Mouse (Mus musculus) MEL-GATA-1-ER (cell line): ENCODE measurements around the gene Sema5b.

Source experiments
- DNase-seq: peaks from one replicate; pipeline ENCODE4 v3.0.0-alpha.2; 2012; ENCODE audit warnings: low read depth; ENCODE audit errors: extremely low read depth

Gene Sema5b

GRCm38 (mm10) chr16:35630470-35631183, 89.7 kb downstream of the Sema5b start:
- no peak for DNase-seq

DNA sequence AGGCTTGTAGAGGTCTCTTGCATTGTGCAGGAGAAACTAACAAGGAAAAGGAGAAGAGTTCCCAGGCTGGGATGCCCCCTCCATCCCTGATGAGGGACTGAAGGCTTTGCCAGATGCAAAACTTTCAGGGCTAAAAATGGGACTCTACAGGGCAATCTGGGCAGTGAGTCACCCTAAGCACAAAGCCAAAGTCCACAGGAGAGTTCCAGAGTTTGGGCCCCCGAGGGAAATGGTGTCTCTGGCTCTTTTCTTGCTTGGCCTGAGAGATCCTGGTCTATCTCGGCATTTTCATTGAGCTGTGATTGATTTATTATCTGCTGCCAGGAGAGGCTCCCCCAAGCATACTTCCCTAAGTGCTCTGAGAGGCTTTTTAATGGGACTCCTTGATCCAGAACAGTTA, 92.1 kb downstream of the Sema5b start:
- no peak for DNase-seq

- DNase-seq = no peak
These were observed 94.0 kb downstream of the Sema5b start for GRCm38 (mm10) chr16:35634971-35635370.

DNA sequence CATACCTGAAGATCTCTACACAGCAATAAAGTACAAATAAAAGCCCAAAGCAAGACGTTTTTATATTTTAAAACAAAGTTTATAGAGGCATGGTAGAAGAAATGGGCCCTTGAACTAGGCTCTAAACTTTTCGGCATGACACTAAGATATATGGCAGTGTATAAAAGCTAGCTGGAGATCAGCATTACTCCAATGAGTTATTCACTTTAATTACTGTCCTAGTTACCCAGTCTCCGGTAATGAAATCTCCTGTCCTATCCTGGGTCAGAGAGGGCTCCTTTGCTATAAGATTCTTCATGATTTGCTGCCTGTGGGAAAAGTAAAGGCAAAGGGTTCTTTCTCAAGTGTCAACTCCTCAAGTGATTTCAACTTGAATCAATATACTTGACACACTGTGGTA, 98.6 kb downstream of the Sema5b start:
- no peak for DNase-seq

DNA sequence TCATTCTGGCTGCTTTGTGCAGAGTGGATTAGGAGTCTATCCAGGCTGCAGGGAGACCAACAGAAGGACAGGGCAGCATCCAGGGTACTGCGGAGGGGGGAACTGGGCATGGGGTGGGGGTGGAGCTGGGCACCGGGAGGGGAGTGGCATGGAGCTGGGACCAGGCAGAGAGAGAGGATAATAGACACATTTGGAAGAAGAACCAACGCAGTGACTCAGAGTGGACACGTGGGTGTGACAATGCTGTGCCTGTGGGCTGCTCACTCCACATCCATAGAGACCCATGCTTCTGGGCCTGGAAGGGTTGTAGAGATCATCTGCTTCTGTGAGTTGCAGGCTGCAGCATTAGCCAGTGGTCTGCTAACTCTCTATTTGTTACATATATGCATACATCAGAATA, 107.9 kb downstream of the Sema5b start:
- DNase-seq = no peak

GRCm38 (mm10) chr16:35652206-35652605, 111.3 kb downstream of the Sema5b start:
- no peak for DNase-seq

DNA sequence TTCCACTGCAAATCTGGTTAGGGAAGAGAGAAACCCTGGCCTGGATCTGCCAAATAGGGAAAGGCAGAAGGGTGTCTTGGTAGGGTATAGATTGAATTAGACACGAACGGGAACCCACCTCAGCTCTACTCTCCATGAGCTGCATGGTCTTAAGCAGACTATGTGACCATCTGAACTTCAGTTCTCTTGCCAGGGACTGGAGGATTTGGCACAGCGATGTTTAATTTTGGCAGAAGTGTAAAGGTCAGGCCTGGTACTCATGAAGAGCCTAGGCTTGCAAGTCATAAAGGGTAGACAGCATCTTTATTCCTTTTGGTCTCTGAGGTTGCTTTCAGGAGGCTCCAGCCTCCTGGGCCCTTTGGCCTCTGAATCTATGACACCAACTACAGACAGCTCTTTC, 111.8 kb downstream of the Sema5b start:
- no peak for DNase-seq

DNA sequence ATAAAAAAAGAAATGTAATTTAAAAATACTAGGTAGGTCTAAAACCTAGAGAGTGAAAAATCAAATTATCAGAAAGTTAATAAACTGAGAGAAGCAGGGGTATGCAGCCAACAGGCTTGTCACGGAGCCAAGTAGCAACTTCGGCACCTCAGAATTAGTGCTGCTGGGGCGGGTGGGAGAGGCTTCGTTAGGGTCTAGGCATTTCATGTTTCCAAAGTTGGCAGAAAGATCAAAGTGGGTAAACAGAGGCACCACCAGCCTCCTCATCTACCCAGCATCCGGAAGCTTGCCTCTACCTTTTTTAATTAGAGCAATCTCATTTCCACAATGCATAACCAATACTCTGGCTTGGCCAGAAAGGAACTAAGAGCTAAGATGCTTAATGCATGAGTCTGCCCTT, 113.0 kb downstream of the Sema5b start:
- DNase-seq = no peak

DNA sequence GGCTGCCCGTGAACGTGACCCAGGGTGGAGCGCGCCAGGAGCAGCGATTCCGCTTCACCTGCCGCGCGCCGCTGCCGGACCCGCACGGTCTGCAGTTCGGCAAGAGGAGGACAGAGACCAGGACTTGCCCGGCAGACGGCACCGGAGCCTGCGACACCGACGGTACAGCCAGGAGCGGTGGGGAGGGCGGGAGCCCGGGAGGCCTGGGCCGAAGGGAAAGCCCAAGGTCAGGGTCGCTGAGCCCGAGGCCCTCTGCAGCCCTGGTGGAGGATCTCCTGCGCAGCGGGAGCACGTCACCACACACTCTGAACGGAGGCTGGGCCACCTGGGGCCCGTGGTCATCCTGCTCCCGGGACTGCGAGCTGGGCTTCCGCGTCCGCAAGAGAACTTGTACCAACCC, 119.3 kb downstream of the Sema5b start:
- DNase-seq = no peak

GRCm38 (mm10) chr16:35663831-35664414, 123.0 kb downstream of the Sema5b start:
- no peak for DNase-seq

- DNase-seq = no peak
These were observed 123.9 kb downstream of the Sema5b start for GRCm38 (mm10) chr16:35664847-35665246.

- DNase-seq = peak; percentile 79
These were observed 136.7 kb downstream of the Sema5b start for GRCm38 (mm10) chr16:35677511-35678113.

GRCm38 (mm10) chr16:35678476-35678875, 137.5 kb downstream of the Sema5b start:
- peak; percentile 27 for DNase-seq

- no peak for DNase-seq
These were observed 140.6 kb downstream of the Sema5b start for GRCm38 (mm10) chr16:35681327-35682108.

DNA sequence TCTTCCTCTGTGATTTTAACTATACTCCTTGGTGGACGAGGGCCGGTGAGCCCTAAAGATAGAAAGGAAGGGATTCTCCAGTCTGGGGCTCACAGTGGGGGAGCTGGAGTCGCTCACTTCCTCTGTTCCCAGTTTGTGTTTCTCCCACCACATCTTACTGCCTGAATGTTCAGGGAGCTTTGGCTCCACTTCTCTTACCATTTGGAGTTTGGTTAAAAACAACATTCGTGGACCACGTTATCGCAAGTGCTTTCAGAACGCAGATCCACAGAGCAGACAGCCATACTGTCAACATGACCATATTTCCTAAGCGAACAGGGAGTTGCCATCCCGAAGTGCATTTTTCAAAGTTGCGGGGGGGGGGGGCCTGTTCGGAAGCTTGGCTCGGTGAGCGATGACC, 144.1 kb downstream of the Sema5b start:
- no peak for DNase-seq

DNA sequence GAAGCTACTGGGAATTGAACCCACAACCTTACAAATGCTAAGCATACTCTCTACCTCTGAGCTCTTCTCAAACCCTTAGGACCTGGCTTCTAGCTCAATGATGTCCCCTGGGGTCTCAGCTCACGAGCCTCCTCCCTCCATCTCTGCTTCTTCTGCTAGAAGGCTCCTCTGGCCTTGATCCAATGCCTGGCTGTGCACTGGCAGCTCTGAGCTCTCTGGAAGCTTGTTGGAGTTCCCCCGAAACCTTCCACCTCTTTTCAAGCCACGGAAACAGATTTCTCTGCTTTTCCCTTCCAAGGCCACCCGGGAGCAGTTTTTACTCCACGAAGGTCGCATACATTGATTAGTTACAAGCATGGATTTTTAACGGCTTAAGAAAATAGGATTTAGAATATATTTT, 145.5 kb downstream of the Sema5b start:
- no peak for DNase-seq

DNA sequence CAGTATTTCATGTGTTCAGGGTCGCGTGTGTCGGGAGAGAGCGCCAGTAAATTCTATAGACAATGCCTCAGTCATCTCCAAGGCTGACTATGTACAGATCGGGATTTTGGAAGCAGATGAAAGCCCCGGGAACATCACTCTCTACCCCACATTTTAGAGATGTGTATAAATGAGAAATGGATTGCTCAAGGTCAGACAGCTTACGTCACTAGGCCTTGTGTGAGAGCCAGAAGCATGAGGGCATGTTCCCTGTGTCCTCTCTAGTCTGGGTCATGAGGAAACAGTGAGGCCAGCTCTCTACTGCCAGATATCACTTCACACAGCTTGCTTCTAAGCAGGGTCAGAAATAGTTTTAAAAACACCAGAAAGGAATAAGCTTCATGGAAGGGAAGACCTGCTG, 150.7 kb downstream of the Sema5b start:
- no peak for DNase-seq

DNA sequence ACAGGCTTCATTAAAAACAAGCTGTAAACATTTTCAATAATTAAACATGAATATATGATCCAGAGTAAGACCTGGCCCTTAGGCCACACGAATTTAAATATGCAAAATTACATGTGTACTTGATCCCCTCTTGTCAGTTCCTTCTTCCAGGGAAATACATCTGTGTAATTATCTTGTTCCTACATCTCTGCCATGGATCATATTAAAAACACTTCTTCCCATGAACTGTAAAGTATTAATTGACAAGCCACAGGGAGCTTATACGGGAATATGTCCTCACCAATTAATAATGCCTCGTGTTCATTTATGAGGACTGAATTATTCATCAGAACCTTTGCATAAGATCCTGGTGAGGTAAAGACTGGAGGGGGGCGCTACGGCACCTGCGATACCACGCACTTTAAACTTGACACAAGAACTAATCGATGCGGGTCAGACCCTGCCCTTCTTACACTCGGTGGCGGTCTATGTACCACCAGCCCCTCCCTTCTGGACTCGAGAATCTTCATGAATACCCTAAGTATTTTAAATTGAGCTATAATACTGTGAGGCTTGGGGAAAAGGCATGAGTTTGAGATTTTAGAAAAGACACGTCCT, 153.4 kb downstream of the Sema5b start:
- DNase-seq = no peak

DNA sequence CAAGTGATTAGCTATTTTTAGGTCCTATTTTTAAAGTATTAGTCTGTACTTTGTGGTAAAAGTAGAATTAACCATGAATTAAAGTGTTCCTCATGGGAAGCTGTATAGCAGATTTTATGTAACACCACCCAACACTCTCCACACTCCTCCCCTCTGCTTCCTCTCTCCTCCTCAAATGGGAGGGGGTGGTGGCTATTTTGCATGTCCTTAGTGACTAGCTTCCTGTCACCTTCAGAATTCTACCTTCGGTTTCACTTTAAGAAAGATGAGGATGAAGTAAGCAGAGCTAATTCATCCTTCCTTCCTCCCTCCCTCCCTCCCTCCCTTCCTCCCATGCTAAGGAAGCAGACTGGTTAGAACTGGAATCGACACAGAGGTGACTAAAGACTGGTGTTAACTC, 155.2 kb downstream of the Sema5b start:
- DNase-seq = no peak

GRCm38 (mm10) chr16:35701823-35702222, 160.9 kb downstream of the Sema5b start:
- DNase-seq = no peak

- no peak for DNase-seq
These were observed 163.1 kb downstream of the Sema5b start for GRCm38 (mm10) chr16:35703763-35704679.
